Mouse (Mus musculus): Measurements from ENCODE around the gene Slc38a11. TPM values are rescaled to one million over a fixed set of nuclear protein-coding genes. Genes with fewer than 3 reads are reported as not detected.

Gene Slc38a11
- polyA plus RNA-seq, 1 experiment from 2014 or later = 2.3 TPM

GRCm38 (mm10) chr2:65382485-65382884, 18.7 kb upstream of the Slc38a11 start:
- Histone ChIP-seq H3K27me3 (ENCODE audit: control insufficient read depth, insufficient read depth, low read length) (no peaks in the 10 kb centered on the region), H3K9ac (replicated peaks; ENCODE audit: low read length) (no peak overlapping the region), H3K4me3 (replicated peaks; ENCODE audit: low read depth, low read length) (no peak overlapping the region), H3K36me3 (ENCODE audit: control insufficient read depth, insufficient read depth, low read length) (no peaks in the 10 kb centered on the region), H3K9me3 (ENCODE audit: control insufficient read depth, low read length) (no peaks in the 10 kb centered on the region), H3K4me2 (ENCODE audit: low read length) (no peak overlapping the region), H3K27ac (replicated peaks; ENCODE audit: low read depth, low read length) (no peak overlapping the region), H3K4me1 (ENCODE audit: control insufficient read depth, insufficient read depth, low read length) (no peaks in the 10 kb centered on the region)
- 69% methylated on average over 4 of the region's 4 CpGs for WGBS
- no peak for DNase-seq
- no peak for ATAC-seq (ENCODE audit: low FRiP score, low TSS enrichment)

DNA sequence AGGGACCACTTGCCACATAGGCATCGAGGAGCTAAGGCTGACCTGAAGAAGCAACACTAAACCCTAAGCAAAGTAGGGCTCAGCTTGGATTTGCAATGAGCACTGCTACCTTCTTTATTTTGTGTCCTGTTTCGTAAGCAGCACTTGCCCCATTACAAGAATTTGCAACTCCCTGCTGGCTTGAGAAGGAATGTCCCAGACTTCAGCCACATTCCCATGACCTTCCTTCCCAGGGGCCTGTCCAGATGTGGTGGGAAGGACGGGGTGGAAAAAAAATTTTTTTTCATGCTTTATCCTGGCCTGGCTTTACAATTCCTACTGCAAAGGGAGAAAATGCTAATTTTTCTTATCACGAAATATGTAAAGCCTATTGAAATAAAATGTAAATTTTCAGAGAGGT, 14.6 kb upstream of the Slc38a11 start:
- ATAC-seq (ENCODE audit: low FRiP score, low TSS enrichment) (no peak), DNase-seq (no peak)
- Histone ChIP-seq H3K4me2 (ENCODE audit: low read length) (no peak overlapping the region), H3K27ac (replicated peaks; ENCODE audit: low read depth, low read length) (no peak overlapping the region), H3K27me3 (ENCODE audit: control insufficient read depth, insufficient read depth, low read length) (no peaks in the 10 kb centered on the region), H3K9ac (replicated peaks; ENCODE audit: low read length) (no peak overlapping the region), H3K9me3 (ENCODE audit: control insufficient read depth, low read length) (no peaks in the 10 kb centered on the region), H3K4me1 (ENCODE audit: control insufficient read depth, insufficient read depth, low read length) (no peaks in the 10 kb centered on the region), H3K4me3 (replicated peaks; ENCODE audit: low read depth, low read length) (no peak overlapping the region), H3K36me3 (ENCODE audit: control insufficient read depth, insufficient read depth, low read length) (no peaks in the 10 kb centered on the region)
- WGBS = 58% methylated on average over 4 of the region's 4 CpGs

GRCm38 (mm10) chr2:65374410-65374809, 10.6 kb upstream of the Slc38a11 start:
- Histone ChIP-seq H3K9me3 (ENCODE audit: control insufficient read depth, low read length) (no peaks in the 10 kb centered on the region), H3K4me1 (ENCODE audit: control insufficient read depth, insufficient read depth, low read length) (no peaks in the 10 kb centered on the region), H3K27me3 (ENCODE audit: control insufficient read depth, insufficient read depth, low read length) (no peaks in the 10 kb centered on the region), H3K27ac (replicated peaks; ENCODE audit: low read depth, low read length) (no peak overlapping the region), H3K36me3 (ENCODE audit: control insufficient read depth, insufficient read depth, low read length) (no peaks in the 10 kb centered on the region), H3K4me2 (ENCODE audit: low read length) (no peak overlapping the region), H3K9ac (replicated peaks; ENCODE audit: low read length) (no peak overlapping the region), H3K4me3 (replicated peaks; ENCODE audit: low read depth, low read length) (no peak overlapping the region)
- DNase-seq = no peak
- no peak for ATAC-seq (ENCODE audit: low FRiP score, low TSS enrichment)
- WGBS = 95% methylated on average over 5 of the region's 5 CpGs

GRCm38 (mm10) chr2:65373076-65373475, 9.2 kb upstream of the Slc38a11 start:
- 94% methylated on average over 4 of the region's 4 CpGs for WGBS
- H3K27me3 ChIP-seq (ENCODE audit: control insufficient read depth, insufficient read depth, low read length) = no peaks in the 10 kb centered on the region
- DNase-seq (no peak), ATAC-seq (ENCODE audit: low FRiP score, low TSS enrichment) (no peak)
- H3K9ac ChIP-seq (replicated peaks; ENCODE audit: low read length) = no peak overlapping the region
- no peak overlapping the region for H3K4me3 ChIP-seq (replicated peaks; ENCODE audit: low read depth, low read length)
- no peak overlapping the region for H3K4me2 ChIP-seq (ENCODE audit: low read length)
- no peaks in the 10 kb centered on the region for H3K9me3 ChIP-seq (ENCODE audit: control insufficient read depth, low read length)
- no peaks in the 10 kb centered on the region for H3K4me1 ChIP-seq (ENCODE audit: control insufficient read depth, insufficient read depth, low read length)
- H3K27ac ChIP-seq (replicated peaks; ENCODE audit: low read depth, low read length) = no peak overlapping the region
- H3K36me3 ChIP-seq (ENCODE audit: control insufficient read depth, insufficient read depth, low read length) = no peaks in the 10 kb centered on the region

- no peak overlapping the region for H3K9ac ChIP-seq (replicated peaks; ENCODE audit: low read length)
- H3K27me3 ChIP-seq (ENCODE audit: control insufficient read depth, insufficient read depth, low read length) = no peaks in the 10 kb centered on the region
- H3K4me3 ChIP-seq (replicated peaks; ENCODE audit: low read depth, low read length) = no peak overlapping the region
- ATAC-seq (ENCODE audit: low FRiP score, low TSS enrichment) (peak; percentile 48; the same call in 1 of the 2 replicates), DNase-seq (peak; percentile 65)
- peak overlapping the region; percentile 13; the same call in 1 of the 2 replicates for H3K4me2 ChIP-seq (ENCODE audit: low read length)
- H3K36me3 ChIP-seq (ENCODE audit: control insufficient read depth, insufficient read depth, low read length) = no peaks in the 10 kb centered on the region
- H3K27ac ChIP-seq (replicated peaks; ENCODE audit: low read depth, low read length) = no peak overlapping the region
- 32% methylated on average over 9 of the region's 9 CpGs for WGBS
- H3K9me3 ChIP-seq (ENCODE audit: control insufficient read depth, low read length) = no peaks in the 10 kb centered on the region
- H3K4me1 ChIP-seq (ENCODE audit: control insufficient read depth, insufficient read depth, low read length) = peaks cover 19% of the 10 kb centered on the region
These were observed 2.9 kb downstream of the Slc38a11 start for GRCm38 (mm10) chr2:65360736-65361475.

GRCm38 (mm10) chr2:65347367-65347766, 16.5 kb downstream of the Slc38a11 start:
- ATAC-seq (ENCODE audit: low FRiP score, low TSS enrichment) = no peak
- no peak overlapping the region for H3K4me3 ChIP-seq (replicated peaks; ENCODE audit: low read depth, low read length)
- WGBS = 72% methylated on average over 4 of the region's 4 CpGs

GRCm38 (mm10) chr2:65346915-65347314, 16.9 kb downstream of the Slc38a11 start:
- no peak overlapping the region for H3K4me2 ChIP-seq (ENCODE audit: low read length)
- H3K36me3 ChIP-seq (ENCODE audit: control insufficient read depth, insufficient read depth, low read length) = no peaks in the 10 kb centered on the region
- WGBS = 51% methylated on average over 1 of the region's 1 CpGs
- H3K9ac ChIP-seq (replicated peaks; ENCODE audit: low read length) = no peak overlapping the region
- peak overlapping the region; percentile 52 for H3K27ac ChIP-seq (replicated peaks; ENCODE audit: low read depth, low read length)
- no peaks in the 10 kb centered on the region for H3K27me3 ChIP-seq (ENCODE audit: control insufficient read depth, insufficient read depth, low read length)
- DNase-seq (peak; percentile 47), ATAC-seq (ENCODE audit: low FRiP score, low TSS enrichment) (no peak)
- no peaks in the 10 kb centered on the region for H3K9me3 ChIP-seq (ENCODE audit: control insufficient read depth, low read length)
- H3K4me3 ChIP-seq (replicated peaks; ENCODE audit: low read depth, low read length) = no peak overlapping the region
- H3K4me1 ChIP-seq (ENCODE audit: control insufficient read depth, insufficient read depth, low read length) = no peaks in the 10 kb centered on the region

More at GRCm38 (mm10) chr2:65347367-65347766, 16.5 kb downstream of the Slc38a11 start:
- no peak overlapping the region for H3K9ac ChIP-seq (replicated peaks; ENCODE audit: low read length)
- no peaks in the 10 kb centered on the region for H3K4me1 ChIP-seq (ENCODE audit: control insufficient read depth, insufficient read depth, low read length)
- H3K27me3 ChIP-seq (ENCODE audit: control insufficient read depth, insufficient read depth, low read length) = no peaks in the 10 kb centered on the region
- no peak overlapping the region for H3K4me2 ChIP-seq (ENCODE audit: low read length)
- H3K27ac ChIP-seq (replicated peaks; ENCODE audit: low read depth, low read length) = peak overlapping the region; percentile 52
- no peaks in the 10 kb centered on the region for H3K36me3 ChIP-seq (ENCODE audit: control insufficient read depth, insufficient read depth, low read length)
- H3K9me3 ChIP-seq (ENCODE audit: control insufficient read depth, low read length) = no peaks in the 10 kb centered on the region
- no peak for DNase-seq

GRCm38 (mm10) chr2:65346037-65346436, 17.8 kb downstream of the Slc38a11 start:
- H3K27me3 ChIP-seq (ENCODE audit: control insufficient read depth, insufficient read depth, low read length) = no peaks in the 10 kb centered on the region
- DNase-seq (no peak), ATAC-seq (ENCODE audit: low FRiP score, low TSS enrichment) (no peak)
- H3K27ac ChIP-seq (replicated peaks; ENCODE audit: low read depth, low read length) = no peak overlapping the region
- H3K9ac ChIP-seq (replicated peaks; ENCODE audit: low read length) = no peak overlapping the region
- H3K9me3 ChIP-seq (ENCODE audit: control insufficient read depth, low read length) = no peaks in the 10 kb centered on the region
- H3K4me2 ChIP-seq (ENCODE audit: low read length) = no peak overlapping the region
- no peak overlapping the region for H3K4me3 ChIP-seq (replicated peaks; ENCODE audit: low read depth, low read length)
- no peaks in the 10 kb centered on the region for H3K36me3 ChIP-seq (ENCODE audit: control insufficient read depth, insufficient read depth, low read length)
- 92% methylated on average over 5 of the region's 5 CpGs for WGBS
- H3K4me1 ChIP-seq (ENCODE audit: control insufficient read depth, insufficient read depth, low read length) = no peaks in the 10 kb centered on the region

DNA sequence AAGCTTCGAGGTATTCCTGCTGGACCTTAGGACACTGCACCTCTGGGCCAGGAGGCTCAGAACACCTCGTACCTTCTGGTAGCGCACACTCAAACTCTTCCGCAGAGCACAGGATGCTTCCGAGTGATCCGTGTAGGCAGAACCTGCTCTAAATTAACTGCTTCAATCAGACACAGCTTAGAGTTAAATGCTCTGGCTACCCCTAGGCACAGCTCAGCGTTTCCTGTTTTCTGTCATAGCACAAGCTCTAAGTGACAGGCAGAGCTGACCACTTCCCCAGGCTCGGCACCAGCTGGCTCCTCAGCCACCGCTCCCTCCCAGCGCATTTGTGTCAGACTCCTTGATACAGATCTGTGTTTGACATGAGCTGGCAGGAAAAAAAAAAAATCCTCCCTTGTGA, 21.8 kb downstream of the Slc38a11 start:
- no peak overlapping the region for H3K4me3 ChIP-seq (replicated peaks; ENCODE audit: low read depth, low read length)
- no peaks in the 10 kb centered on the region for H3K4me1 ChIP-seq (ENCODE audit: control insufficient read depth, insufficient read depth, low read length)
- H3K27ac ChIP-seq (replicated peaks; ENCODE audit: low read depth, low read length) = no peak overlapping the region
- no peak for ATAC-seq (ENCODE audit: low FRiP score, low TSS enrichment)
- WGBS = 71% methylated on average over 10 of the region's 10 CpGs
- H3K36me3 ChIP-seq (ENCODE audit: control insufficient read depth, insufficient read depth, low read length) = no peaks in the 10 kb centered on the region
- no peaks in the 10 kb centered on the region for H3K9me3 ChIP-seq (ENCODE audit: control insufficient read depth, low read length)
- no peak overlapping the region for H3K9ac ChIP-seq (replicated peaks; ENCODE audit: low read length)
- H3K4me2 ChIP-seq (ENCODE audit: low read length) = no peak overlapping the region
- peak; percentile 36 for DNase-seq
- no peaks in the 10 kb centered on the region for H3K27me3 ChIP-seq (ENCODE audit: control insufficient read depth, insufficient read depth, low read length)
